Mouse (Mus musculus): ENCODE measurements around the gene Nwd1.

GRCm38 (mm10) chr8:72735001-72735400 is 88.5 kb downstream of the Nwd1 start:
- TF ChIP-seq CTCF (IDR thresholded peaks at IDR 0.05; ENCODE audit: control insufficient read depth, insufficient read depth, insufficient read length), result no peak
- TF ChIP-seq MYOD1 (IDR thresholded peaks at IDR 0.05; ENCODE audit: control insufficient read depth, insufficient read length, low read depth), result no peak

Measured in C2C12 (cell line).